Mouse (Mus musculus) kidney, adult 2 months (tissue): ENCODE results near the gene Slc29a1.

Experiments
- CTCF ChIP-seq: fragments of 200-500 bp; conservative IDR thresholded peaks from 2 replicates; pipeline ENCODE4 v1.5.1; 2011; ENCODE audit warnings: low read depth, mild to moderate bottlenecking, control low read depth, low read length, moderate library complexity, mixed read lengths; ENCODE audit not compliant: insufficient read depth, insufficient read length
- POLR2A ChIP-seq: fragments of 200-500 bp; IDR thresholded peaks from one replicate; pipeline ENCODE4 v1.6.1; 2011; ENCODE audit warnings: low read depth, low read length, control low read depth

DNA sequence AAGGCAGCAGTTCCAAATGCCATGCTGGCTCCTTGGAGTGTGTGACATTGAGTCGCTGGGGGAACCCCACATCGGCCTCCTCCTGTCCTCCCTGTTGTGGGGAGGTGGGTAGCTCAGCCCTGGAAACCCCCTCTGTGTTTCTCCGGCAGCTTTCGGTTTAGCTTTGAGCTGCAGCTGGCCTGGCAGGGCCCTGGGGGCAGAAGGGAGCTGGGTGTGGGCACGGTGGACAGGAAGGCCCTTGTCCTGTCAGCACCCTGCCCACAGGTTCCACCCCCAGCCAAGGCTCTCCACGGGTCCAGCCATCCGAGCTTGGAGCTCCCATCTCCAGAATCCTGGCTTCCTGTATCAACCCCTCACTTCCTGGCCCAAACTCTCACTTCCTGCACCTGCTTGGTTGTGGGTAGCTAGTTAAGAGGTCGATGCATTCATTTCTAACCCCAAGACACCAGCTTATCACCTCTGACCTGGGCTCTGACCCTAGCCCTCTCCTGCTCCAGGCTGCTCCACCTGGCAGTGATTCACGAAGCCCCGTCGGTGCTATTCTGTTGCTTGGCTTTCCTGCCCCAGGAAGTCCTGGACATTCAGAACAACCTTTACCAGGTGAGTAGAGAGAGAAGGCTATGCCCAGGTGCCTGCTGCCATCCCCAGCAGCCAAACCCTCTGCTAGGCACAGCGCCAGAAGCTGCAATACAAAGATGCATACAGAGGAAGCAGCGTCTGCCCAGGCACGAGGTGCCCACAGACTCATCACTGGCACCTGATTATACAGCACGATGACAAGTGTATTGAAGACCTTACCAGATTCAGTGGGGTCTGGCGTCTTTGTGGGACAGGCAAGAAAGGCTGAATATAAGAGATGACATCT, 41.2 kb downstream of the Slc29a1 start:
- TF ChIP-seq CTCF: no peak
- no peak for TF ChIP-seq POLR2A
